Mouse (Mus musculus): ENCODE data around the gene Dhx37.
"Not testable (repeated sequence)": the region's sequence is repeated elsewhere in the genome, so short reads cannot be mapped to it uniquely, and the experiment has no call there.

Dhx37 gene

DNA sequence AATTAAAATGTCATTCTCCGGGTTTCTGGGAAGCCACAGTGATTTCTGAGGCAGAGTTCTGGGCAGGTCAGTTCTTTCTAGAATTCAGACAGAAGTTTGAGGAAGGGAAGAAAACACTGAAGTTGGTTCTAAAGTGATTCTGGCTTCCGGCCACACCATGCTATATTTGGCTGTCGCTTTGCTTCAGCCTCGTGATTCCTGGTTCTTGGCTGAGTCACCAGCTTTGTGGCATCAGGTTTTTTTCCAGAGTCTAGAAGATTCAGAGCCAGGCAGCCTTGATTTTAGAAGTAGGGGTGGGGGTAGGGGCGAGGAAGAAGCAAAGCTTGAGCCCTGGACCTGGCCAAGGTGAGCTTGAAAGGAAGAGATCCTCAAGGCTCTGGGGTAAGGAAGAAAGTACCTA is 42.3 kb downstream of the Dhx37 start:
- no peak for ATAC-seq (ENCODE audit: insufficient number of reproducible peaks, low FRiP score, low TSS enrichment)

DNA sequence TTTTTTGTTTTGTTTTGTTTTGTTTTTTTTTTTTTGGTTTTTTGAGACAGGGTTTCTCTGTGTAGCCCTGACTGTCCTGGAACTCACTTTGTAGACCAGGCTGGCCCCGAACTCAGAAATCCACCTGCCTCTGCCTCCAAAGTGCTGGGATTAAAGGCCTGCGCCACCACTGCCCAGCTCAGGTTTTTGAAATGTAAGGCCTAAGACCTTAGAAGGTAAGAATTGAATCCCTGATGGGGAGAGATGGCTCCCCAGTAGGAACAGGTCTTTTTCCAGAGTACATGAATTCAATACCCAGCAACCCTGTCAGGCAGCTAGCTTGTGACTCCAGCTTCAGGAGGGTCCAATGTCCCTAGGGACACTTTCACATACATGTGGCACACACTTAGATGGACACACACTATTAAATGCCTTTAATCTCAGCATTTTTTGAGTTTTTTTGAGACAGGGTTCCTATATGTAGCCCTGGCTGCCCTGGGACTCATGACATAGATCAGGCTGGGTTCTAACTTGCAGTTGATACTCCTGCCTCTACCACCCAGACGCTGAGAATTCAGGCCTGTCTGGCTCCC is 42.9 kb downstream of the Dhx37 start:
- ATAC-seq (ENCODE audit: insufficient number of reproducible peaks, low FRiP score, low TSS enrichment) = no peak

DNA sequence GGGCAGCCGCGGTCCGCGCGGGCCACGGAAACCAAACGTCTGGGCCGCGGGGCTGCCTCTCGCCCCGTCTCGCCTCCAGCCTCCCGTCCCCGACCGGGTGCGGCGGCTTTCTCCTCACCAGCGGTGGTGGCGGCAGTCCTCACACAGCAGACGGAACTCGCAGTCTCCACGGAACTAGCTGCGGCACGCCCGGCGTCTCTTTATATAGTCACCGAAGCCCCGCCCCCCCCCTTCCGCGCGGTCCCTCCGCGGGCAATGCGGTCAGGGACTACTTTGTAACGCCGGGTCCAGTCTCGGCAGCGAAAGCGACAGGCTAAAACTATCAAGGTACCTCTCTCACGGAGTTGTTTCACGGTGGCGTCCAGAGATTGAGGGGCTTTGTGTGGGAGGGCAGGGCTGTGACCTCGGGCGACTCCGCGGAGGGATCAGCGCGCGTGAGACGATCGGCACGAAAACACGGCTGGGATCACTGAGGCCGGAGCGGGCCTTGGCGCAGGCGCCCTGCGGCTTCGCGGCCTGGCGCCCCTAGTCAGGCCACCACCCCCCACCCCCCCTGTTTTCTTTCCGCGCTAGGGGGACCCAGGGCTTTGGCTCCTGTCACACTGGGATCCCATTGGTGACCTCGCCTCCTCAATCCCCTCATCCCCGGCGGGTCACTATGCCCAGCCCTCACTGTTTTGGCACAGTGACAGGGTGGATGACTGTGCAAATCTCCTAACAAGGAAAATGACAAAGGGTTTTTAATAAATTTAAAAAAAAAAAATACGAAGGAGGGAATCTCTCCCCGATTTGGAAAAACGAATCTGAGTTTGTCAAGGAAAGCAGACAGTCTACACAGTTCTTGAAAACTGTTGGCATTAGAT is 44.1 kb downstream of the Dhx37 start, which contains the start of gene Ubc:
TSS of gene Ubc (minus strand) at position 624 of the 863 bp plus-strand sequence.
- peak; percentile 34; the same call in 1 of the 2 replicates for ATAC-seq (ENCODE audit: insufficient number of reproducible peaks, low FRiP score, low TSS enrichment)

DNA sequence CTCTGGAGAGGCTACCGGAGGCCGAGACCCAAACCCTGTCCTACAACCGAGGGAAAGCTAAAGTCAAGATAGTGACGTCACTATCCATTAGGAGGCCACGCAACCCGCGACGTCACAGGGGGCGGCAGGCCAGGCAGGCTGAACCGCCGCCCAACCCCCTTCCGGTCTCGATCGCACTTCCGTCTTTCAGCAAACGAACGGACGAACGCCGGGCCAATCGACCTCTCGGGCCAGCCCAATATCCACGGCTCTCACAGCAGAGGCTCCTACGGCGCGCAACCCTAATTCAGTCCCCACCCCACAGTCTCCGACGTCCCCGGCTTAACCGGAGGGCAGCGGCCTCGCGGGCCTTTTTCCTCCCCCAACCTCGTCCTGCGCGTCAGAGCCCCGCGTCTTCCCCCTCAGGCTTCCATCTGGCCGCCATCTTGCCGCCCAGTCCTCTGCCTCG is 44.8 kb downstream of the Dhx37 start, which contains the start of gene Gm10382:
TSS of gene Gm10382 (plus strand) at position 192 of the 448 bp plus-strand sequence.
- 0 out of 2 replicates have a peak, but pooled peaks have one; percentile 22 for ATAC-seq (ENCODE audit: insufficient number of reproducible peaks, low FRiP score, low TSS enrichment)

GRCm38 (mm10) chr5:125388358-125389092 is 45.4 kb downstream of the Dhx37 start:
- ATAC-seq (ENCODE audit: insufficient number of reproducible peaks, low FRiP score, low TSS enrichment) = no peak

- ATAC-seq (ENCODE audit: insufficient number of reproducible peaks, low FRiP score, low TSS enrichment) = not testable (repeated sequence)
Observed at GRCm38 (mm10) chr5:125387295-125387694, 46.6 kb downstream of the Dhx37 start.

DNA sequence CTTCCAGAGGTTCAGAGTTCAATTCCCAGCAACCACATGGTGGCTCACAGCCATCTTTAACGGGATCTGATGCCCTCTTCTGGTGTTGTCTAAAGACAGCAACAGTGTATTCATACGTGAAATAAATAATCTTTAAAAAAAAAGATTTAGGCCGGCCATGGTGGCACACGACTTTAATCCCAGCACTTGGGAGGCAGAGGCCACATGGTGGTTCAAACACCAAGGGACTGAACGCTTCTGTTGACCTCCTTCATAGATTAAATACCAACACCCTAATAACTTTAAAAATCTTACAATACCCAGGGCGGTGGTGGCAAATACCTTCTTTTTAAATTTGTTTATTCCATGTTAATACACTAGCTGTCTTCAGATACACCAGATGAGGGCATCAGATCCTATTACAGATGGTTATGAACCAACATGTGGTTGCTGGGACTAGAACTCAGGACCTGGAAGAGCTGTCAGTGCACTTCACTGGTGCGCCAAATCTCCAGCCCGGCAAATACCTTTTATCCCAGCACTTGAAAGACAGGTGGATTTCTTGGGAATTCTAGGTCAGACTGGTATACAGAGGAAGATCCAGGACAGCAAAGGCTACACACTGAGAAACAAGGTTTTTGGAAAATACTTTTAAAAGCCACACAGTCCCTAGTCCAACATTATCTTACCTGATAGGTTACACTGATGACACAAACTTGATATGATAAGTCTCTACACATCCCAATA is 48.5 kb downstream of the Dhx37 start:
- ATAC-seq (ENCODE audit: insufficient number of reproducible peaks, low FRiP score, low TSS enrichment) = no peak

DNA sequence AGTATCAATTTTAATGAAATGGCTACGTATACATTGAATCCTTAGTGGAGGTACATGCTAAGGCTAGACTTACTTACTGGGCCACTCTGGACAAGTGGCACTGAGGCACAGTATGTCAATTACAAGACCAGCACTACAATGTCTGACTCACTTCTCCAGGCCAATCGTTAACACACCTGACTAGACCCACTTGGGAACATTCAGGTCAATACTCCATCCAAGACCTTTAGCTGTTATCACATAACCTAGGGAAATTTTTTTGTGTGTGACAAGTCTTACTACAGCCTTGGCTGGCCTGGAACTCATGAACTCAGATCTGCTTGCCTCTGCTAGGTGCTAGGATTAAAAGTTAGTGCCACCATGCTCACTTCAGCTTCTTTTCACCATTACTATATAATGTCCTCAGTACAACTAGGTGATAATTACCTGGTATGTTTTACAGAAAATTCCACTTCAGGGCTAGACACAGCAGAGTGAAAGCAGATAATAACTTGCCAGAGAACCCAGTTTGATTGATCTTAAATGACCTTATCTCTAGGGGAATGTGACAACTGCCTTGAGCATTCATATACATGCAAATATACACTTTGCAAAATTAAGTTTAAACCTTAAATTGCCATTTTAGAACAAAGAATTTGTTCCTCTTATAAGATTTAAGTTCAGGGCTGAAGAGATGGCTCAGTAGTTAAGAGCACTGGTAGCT is 49.3 kb downstream of the Dhx37 start:
- no peak for ATAC-seq (ENCODE audit: insufficient number of reproducible peaks, low FRiP score, low TSS enrichment)

DNA sequence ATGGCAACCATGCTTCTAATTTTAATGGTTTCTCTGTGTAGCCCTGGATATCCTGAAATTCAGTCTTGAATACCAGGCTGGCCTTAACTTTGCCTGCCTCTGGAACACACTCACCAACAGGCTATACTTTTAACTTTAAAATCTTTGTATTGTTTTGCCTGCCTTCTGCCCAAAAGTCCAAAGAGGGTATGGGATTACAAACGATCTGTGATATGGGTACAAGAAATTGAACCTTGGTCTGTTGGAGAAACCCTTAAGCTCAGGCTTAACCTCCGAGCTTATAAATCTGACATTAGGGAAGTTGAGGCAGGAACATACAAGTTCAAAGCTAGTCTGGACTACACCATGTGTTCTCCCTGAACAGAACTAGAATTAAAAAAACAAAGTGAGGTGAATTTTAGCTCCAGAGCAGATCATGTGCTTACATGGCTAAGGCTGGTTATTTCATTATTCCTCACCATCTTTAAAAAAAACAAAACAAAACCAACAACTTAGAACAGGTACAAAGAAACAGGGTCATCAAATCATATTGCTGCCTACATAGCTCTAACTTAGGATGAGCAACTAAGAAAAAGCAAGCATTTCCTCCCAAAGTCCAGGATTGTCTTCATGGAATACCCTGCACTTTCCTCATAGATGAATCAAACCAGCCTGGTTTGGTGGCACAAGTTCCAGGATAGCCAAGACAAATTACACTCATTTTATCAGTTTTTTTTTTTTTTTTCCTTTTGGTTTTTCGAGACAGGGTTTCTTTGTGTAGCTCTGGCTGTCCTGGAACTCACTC is 50.1 kb downstream of the Dhx37 start:
- ATAC-seq (ENCODE audit: insufficient number of reproducible peaks, low FRiP score, low TSS enrichment) = no peak

DNA sequence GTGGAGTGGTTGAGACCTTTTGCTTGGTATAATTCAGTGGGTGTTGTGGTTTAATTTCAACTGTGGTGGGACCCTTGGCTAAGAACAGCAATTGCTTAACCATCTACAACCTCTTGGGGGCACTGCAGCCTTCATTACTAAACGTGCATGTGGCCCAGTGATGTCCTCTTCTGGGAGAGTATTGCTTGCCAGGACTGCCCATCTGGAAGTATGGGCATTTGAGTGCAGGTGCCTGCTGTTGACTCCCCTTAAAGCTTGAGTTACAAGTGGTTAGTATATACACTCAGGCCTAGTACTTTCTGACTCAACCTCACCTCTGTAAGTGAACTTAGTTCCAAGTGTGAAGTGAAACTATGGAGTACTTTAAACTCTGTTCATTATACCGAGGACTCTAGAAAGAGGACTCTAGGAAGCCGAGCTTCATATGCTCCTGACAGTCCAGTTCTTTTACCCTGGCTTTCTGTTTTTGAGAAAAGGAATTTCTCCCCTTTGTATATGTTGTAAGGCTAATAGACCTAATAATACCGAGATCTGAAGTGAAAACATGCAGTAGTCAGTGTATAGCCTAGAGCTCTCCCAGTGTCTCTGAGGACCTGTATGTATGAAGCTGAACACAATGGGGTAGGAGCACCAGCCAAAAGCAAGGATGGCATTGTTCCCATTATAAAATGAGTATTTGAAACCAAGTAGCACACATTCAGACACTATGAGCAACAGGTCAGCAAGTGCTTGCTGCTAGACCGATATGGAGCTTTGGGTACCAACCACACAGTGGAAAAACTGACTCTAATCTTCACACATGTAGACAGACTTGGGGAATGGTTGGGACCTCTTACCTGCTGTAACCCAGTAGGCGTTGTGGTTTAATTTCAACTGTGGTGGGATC is 51.0 kb downstream of the Dhx37 start:
- peak; percentile 58; the same call in 1 of the 2 replicates for ATAC-seq (ENCODE audit: insufficient number of reproducible peaks, low FRiP score, low TSS enrichment)

- no peak for ATAC-seq (ENCODE audit: insufficient number of reproducible peaks, low FRiP score, low TSS enrichment)
Observed at GRCm38 (mm10) chr5:125381954-125382672, 51.8 kb downstream of the Dhx37 start.

GRCm38 (mm10) chr5:125378919-125379318 is 55.0 kb downstream of the Dhx37 start:
- no peak for ATAC-seq (ENCODE audit: insufficient number of reproducible peaks, low FRiP score, low TSS enrichment)

DNA sequence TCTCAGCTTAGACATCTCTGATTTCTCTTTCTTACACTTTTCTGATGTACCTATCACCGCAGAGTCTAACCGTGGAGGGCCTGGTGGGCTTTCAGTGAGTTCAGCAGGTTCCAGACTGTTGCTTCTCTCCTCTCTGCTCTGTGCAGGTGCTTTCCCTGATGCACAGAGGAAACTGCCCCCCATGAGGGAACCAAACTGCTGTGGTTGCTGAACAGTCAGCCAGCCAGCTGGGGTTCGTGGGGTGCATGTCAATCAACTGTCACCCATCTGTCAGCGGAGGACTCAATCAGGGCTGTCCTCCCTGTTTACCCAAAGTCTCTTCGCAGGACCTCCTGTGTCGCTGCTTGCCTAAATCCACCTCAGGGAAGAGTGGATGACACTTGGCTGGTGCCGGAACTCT is 56.7 kb downstream of the Dhx37 start:
- no peak for ATAC-seq (ENCODE audit: insufficient number of reproducible peaks, low FRiP score, low TSS enrichment)

DNA sequence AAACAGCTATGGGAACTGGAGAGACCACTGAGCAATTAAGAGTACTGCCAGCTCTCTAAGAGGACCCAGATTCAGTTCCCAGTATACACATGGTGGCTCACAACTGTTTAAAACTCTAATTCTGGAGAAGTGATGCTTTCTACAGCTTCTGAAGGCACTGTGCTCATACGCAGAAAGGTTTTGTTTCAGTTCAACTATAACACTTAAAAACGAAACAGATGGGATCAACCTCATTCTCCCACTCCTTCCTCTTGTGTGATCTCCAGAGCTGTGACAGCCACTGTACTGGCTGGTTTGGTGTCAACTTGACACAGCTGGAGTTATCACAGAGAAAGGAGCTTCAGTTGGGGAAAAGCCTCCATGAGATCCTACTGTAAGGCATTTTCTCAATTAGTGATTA is 58.0 kb downstream of the Dhx37 start:
- ATAC-seq (ENCODE audit: insufficient number of reproducible peaks, low FRiP score, low TSS enrichment) = no peak

DNA sequence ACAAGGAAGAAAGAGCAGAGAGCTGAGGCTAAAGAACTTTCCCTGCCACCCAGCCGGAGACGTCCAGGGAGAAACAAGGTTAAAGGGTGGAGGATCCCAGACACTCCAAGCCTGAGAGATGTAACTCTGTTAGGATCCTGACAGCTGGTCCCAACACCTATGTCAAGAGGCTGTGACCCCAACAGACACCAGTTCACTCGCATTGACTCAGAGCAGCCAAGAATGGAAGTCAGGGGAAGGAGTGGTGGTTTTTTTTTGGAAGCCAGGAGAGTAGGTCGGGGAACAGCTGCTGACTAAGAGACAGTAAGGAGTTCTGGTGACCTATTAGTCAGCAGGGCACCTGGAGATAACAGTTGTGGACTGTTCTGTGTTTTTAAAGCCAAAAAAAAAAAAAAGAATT is 61.9 kb downstream of the Dhx37 start:
- no peak for ATAC-seq (ENCODE audit: insufficient number of reproducible peaks, low FRiP score, low TSS enrichment)

- ATAC-seq (ENCODE audit: insufficient number of reproducible peaks, low FRiP score, low TSS enrichment) = no peak
Observed at GRCm38 (mm10) chr5:125370950-125371693, 62.8 kb downstream of the Dhx37 start.

- no peak for ATAC-seq (ENCODE audit: insufficient number of reproducible peaks, low FRiP score, low TSS enrichment)
Observed at GRCm38 (mm10) chr5:125368568-125368967, 65.4 kb downstream of the Dhx37 start.
